Mouse (Mus musculus): ENCODE data around the gene Rsrp1. TPM values are rescaled to one million over a fixed set of nuclear protein-coding genes. Genes with fewer than 3 reads are reported as not detected.

Gene Rsrp1
- total RNA-seq, 2 experiments from 2014 or later, result 177 to 237 TPM

DNA sequence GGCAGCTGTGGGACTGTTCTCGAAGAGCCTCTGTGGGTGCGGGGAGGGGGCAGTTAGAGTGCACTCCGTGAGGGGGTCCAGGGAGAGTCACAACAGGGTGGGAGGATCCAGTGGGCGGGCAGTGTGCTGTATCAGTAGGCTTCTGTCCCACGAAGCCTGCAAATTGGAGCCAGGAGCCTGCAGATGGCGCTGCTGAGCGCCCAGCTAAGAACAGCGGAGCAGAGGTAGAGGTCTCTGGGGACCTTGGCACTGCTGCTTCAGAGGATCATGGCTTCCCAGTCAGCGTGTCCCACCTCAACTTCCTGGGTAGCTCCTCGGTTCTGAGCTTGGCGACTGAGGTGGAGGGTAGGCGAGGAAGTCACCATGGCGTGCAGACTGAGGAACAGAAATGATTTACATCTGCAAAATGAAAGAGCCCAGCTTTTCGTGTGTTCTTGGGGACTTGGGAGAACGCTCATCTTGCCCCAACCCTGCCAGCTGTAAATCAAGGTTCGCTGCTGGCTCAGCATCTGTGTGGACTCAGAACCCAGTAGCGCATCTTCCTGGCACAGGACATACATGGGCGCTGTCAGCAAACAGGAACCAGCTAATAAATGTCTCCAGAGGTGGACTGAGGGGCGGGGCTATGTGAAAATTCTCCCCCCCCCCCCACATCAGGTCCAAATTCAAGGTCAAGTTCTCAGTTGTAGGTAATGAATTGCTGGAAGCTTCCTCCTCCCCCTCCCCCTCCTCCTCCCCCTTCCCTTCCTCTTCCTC is 39.8 kb downstream of the Rsrp1 start:
- DNase-seq, result no peak

DNA sequence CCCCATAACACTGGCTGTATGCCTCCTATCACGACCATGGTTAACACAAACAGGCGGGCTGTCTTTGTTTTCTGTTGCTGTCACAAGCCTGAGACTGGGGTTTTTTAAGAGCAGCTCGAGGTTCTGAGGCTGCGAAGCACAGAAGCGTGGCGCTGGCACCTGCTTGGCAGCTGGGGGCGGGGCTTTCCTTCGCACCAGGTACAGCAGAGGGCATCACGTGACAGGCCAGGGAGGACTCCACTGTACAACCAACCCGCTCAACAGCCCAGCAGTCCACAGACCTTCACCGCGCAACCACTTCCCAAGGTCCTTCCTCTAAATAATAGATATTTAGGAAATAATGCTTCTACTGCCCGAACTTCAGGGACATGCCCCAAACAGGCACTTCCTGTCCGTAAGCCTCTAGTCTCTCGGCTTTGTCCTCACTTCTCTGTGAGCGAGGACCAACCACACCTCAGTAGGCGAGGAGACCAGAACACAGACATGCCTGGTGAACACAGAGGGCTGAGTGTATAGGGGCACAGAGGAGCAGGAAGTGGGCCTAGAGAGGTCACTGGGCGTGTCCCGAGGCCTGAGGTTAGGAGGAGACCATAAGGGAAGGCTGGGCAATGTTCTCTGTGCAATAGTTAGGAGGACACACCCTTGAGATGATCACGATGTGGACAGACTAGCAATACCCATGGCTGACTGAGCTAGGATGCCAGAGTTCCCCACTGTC is 44.7 kb downstream of the Rsrp1 start:
- no peak for DNase-seq

DNA sequence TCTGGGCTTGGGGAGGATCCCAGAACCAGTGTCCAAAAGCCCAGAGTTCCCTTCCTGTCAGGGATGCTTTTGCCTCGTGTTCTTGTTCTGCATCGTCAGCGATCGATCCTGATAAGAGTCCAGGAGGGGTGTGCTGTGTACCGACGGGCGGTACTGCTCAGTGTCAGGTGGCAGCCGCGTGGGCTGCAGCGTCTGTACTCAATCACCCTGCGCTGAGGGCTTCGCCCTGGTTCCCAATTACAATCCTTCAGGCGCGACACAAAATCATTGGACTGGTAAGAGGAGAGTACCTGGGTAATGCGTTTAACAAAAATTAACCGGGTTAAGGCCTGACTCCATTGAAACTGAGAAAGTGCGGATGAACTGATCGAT is 45.2 kb downstream of the Rsrp1 start:
- no peak for DNase-seq

DNA sequence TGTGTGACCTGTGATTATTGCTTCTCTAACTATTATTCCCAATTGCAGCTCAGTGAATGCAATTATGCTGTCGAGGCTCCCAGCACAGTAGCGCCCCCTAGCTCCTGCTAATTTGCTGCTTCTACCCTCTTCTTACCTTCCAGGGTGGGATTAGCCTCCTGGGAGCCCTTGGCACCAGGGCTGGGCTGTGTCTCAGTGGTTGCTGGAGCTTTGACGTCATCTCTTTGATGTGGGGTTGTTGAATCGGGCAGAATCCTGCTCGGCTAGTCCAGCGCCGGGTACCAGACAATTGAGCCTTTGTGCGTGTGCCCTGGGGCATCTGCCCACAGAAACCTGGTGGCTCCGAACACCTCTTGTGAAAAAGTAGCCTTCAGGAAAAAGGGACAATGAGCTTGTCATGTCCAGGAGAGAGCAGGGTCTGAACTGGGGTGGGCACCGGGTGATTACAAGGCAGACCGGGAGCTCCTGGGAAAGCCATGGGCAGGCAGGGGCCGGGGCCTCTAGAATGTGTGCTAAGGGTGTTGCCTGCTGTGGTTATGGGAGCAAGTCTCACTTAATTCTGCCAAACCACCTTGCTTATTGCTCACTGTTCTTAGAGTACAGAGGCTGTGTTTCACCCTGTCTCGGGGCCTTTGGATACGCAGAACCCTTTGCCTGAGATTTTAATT is 52.0 kb downstream of the Rsrp1 start:
- no peak for DNase-seq

DNA sequence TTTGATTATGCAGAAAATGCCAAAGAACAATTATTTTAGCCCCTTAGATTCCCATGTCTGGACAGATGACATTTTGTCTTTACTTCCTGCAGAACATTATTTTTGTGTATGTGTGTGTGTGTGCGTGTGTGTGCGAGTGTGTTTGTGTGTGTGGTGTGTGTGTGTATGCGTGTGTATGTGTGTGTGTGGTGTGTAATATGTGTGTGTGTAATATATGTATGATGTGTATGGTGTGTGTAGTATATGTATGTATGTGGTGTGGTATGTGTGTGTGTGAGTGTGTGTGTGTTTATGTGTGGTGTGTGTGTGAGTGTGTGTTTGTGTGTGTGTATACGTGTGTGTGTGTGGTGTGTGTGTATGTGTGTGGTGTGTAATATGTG is 52.5 kb downstream of the Rsrp1 start:
- no peak for DNase-seq

Other genes starting within 250 kb of the Rsrp1 start
- 10 to 100 TPM; 26.9 to 28.3 TPM for gene Man1c1, start 219.3 kb upstream of the Rsrp1 start, total RNA-seq (2021)
- gene Ldlrap1, start 155.6 kb upstream of the Rsrp1 start, total RNA-seq (2021), result 1 to 10 TPM; 7.7 to 9.8 TPM
- 10 to 100 TPM; 19.9 to 21.3 TPM for gene Maco1, start 70.2 kb upstream of the Rsrp1 start, total RNA-seq (2021)
- gene Rhd, start 59.1 kb upstream of the Rsrp1 start, total RNA-seq (2021), result 1 to 10 TPM; 6.9 TPM
- 10 to 100 TPM; 61.9 to 65.3 TPM for gene Tmem50a, start 8.6 kb upstream of the Rsrp1 start, total RNA-seq (2021)
- 10 to 100 TPM; 52.5 to 56.9 TPM for gene Syf2, start 7.3 kb downstream of the Rsrp1 start, total RNA-seq (2021)
- 1 to 10 TPM; 1.8 to 1.9 TPM for gene Runx3, start 197.1 kb downstream of the Rsrp1 start, total RNA-seq (2021)

Measured in heart, adult 18-20 months (tissue).